Mouse (Mus musculus): Measurements from ENCODE around the gene Nr1h3. TPM values are rescaled to one million over a fixed set of nuclear protein-coding genes. Genes with fewer than 3 reads are reported as not detected.

Gene Nr1h3
- total RNA-seq, 1 experiment from 2014 or later = 0.58 TPM

DNA sequence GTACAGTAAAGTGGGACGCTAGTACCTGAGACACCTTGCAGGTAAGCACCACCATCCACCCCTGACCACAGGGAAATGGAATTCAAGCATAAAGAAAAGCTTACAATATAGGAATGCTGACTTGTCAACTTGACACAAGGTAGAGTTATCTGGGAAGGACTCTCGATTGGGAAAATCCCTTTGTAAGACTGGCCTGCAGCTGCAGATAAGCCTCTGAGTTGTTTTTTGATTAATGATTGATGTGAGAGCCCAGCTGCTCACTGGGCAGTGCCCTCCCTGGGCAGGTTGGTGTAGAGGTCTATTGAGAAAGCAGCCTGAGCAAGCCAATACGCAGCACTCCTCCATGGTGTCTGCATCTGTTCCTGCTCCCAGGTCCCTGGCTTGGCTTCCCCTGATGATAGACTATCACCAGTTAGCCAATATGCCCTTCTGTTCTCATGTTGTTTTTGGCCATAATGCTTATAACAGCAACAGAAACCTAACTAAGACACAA lies 49.7 kb downstream of the Nr1h3 start:
- ATAC-seq (ENCODE audit: extremely low read depth, insufficient number of reproducible peaks, low FRiP score, poor library complexity, severe bottlenecking) = no peak

- no peak for ATAC-seq (ENCODE audit: extremely low read depth, insufficient number of reproducible peaks, low FRiP score, poor library complexity, severe bottlenecking)
Observed at GRCm38 (mm10) chr2:91151331-91151730, 51.3 kb downstream of the Nr1h3 start.

DNA sequence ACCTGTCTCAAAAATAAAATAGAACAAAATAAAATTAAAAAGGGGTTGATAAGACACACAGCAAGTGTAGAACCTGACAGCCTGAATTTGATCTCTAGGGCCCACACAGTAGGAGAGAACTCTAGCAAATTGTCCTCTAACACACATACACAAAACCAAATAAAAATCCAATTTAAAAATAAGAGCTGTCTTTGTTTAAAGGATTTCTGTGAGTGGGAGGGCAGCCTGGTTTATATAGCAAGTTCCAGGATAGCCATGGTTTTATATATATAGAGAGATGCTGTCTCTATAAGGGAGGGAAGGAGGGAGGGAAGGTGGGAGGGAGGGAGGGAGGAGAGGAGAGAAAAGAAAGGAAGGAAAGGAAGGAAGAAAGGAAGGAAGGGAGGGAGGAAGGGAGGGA lies 54.5 kb downstream of the Nr1h3 start:
- ATAC-seq (ENCODE audit: extremely low read depth, insufficient number of reproducible peaks, low FRiP score, poor library complexity, severe bottlenecking) = no peak

GRCm38 (mm10) chr2:91143401-91143800 lies 59.2 kb downstream of the Nr1h3 start:
- no peak for ATAC-seq (ENCODE audit: extremely low read depth, insufficient number of reproducible peaks, low FRiP score, poor library complexity, severe bottlenecking)

DNA sequence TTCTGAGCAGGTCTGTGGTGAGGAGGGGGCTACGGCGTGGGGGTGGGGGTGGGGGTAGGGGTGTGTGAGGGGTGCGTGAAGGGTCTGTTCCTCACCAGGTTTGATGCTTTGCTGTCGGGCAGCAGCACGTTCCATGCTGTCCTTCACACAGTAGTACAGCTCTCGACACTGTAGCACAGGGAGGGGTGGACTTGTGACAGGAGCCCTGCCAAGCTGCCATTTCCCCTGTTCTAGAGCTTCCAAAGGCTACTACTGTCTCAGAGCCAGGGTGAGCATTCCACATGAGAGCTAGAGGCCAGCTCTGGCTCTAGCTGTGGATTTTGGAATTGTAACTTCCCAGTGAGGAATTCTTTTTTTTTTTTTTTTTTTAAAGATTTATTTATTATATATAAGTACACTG lies 59.7 kb downstream of the Nr1h3 start:
- ATAC-seq (ENCODE audit: extremely low read depth, insufficient number of reproducible peaks, low FRiP score, poor library complexity, severe bottlenecking) = no peak

GRCm38 (mm10) chr2:91139764-91140163 lies 62.9 kb downstream of the Nr1h3 start:
- no peak for ATAC-seq (ENCODE audit: extremely low read depth, insufficient number of reproducible peaks, low FRiP score, poor library complexity, severe bottlenecking)

DNA sequence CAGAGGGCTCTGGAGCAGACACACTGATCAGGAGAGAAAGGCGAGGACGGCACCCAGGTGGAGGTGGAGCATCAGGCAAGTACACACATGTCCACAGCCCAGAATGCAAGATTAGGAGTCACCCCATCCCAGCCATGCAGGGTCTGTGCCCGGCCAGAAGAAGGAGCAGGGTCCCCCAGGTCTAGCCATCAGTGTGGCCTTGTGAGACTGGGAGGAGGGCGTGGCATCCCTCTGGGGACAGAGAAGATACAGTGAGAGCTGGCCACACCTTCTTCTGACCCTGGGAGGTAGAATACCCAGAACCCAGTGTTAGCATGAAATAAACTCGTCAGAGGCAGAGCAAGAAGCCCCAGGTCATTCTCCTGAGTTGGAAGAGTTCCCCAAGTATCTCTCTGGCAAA lies 63.3 kb downstream of the Nr1h3 start:
- ATAC-seq (ENCODE audit: extremely low read depth, insufficient number of reproducible peaks, low FRiP score, poor library complexity, severe bottlenecking) = no peak

- no peak for ATAC-seq (ENCODE audit: extremely low read depth, insufficient number of reproducible peaks, low FRiP score, poor library complexity, severe bottlenecking)
Observed at GRCm38 (mm10) chr2:91137481-91137880, 65.2 kb downstream of the Nr1h3 start.

GRCm38 (mm10) chr2:91136513-91137412 lies 65.9 kb downstream of the Nr1h3 start:
- no peak for ATAC-seq (ENCODE audit: extremely low read depth, insufficient number of reproducible peaks, low FRiP score, poor library complexity, severe bottlenecking)

Other genes with a start within 250 kb of the Nr1h3 start
- 0.47 TPM in 1 of 2 replicates, not detected in the other for gene Rapsn, start 167.2 kb downstream of the Nr1h3 start, total RNA-seq (2017)
- 132 and 144 TPM in 2 replicates for gene Psmc3, start 148.8 kb downstream of the Nr1h3 start, total RNA-seq (2017)
- gene Slc39a13, start 132.4 kb downstream of the Nr1h3 start, total RNA-seq (2017) = 17.0 and 20.4 TPM in 2 replicates
- 388 and 389 TPM in 2 replicates for gene Spi1, start 120.4 kb downstream of the Nr1h3 start, total RNA-seq (2017)
- gene Mybpc3, start 84.7 kb downstream of the Nr1h3 start, total RNA-seq (2017) = 1.3 and 2.1 TPM in 2 replicates
- gene Madd, start 19.0 kb downstream of the Nr1h3 start, total RNA-seq (2017) = 126 and 151 TPM in 2 replicates
- gene Acp2, start 51 bp upstream of the Nr1h3 start, total RNA-seq (2017) = 8.1 and 9.1 TPM in 2 replicates
- 42.1 and 44.1 TPM in 2 replicates for gene Ddb2, start 34.1 kb upstream of the Nr1h3 start, total RNA-seq (2017)
- gene Pacsin3, start 53.1 kb upstream of the Nr1h3 start, total RNA-seq (2017) = not detected in 2 replicates
- gene Arfgap2, start 62.1 kb upstream of the Nr1h3 start, total RNA-seq (2017) = 46.5 and 48.3 TPM in 2 replicates
- 1.7 and 2.9 TPM in 2 replicates for gene 1110051M20Rik, start 241.9 kb upstream of the Nr1h3 start, total RNA-seq (2017)

All from neutrophil, adult 5-6 weeks (primary cell).